Comparison of ENCODE assay signal across 9 mouse cellular contexts in genomic region chr10:120428430-120429198, GRCm38 (mm10). TPM values are rescaled to one million over a fixed set of nuclear protein-coding genes. Genes with fewer than 3 reads are reported as not detected.
DNase-seq lines count a peak whose midpoint lies in the region; ATAC-seq and TF ChIP-seq lines count a peak whose summit lies in the region.
"Had no signal": no experiment of that assay in that cellular context is flagged by ENCODE, and none has a peak within 500 bp of the region (broad histone marks: within the 10 kb centered on the region; RNA-seq: fewer than 3 reads in every experiment).

No protein-coding gene starts in this region.

- TF ChIP-seq POLR2A in lung, adult 2 months (IDR thresholded peaks at IDR 0.05; ENCODE audit: borderline replicate concordance, extremely low read depth, low read depth, low read length): no peak

- intact Hi-C loops in gastrocnemius, postnatal 14 days (cut with DNase I; ENCODE audit: low total_unique reads): no loop called here

- no peak overlapping the region for H3K4me2 ChIP-seq in midbrain, embryonic 11.5 days
- peak overlapping the region; percentile 34 for H3K4me2 ChIP-seq in intestine, embryonic 15.5 days (replicated peaks)

- no peaks in the 10 kb centered on the region for H3K27me3 ChIP-seq in midbrain, embryonic 10.5 days (ENCODE audit: low read depth, poor library complexity, severe bottlenecking)
- no peaks in the 10 kb centered on the region for H3K27me3 ChIP-seq in midbrain, embryonic 11.5 days (ENCODE audit: control insufficient read depth, insufficient read depth, low read length)
- H3K27me3 ChIP-seq in intestine, embryonic 15.5 days (replicated peaks): no peaks in the 10 kb centered on the region

- no peaks in the 10 kb centered on the region for H3K9me3 ChIP-seq in midbrain, embryonic 10.5 days (replicated peaks)
- no peaks in the 10 kb centered on the region for H3K9me3 ChIP-seq in midbrain, embryonic 11.5 days (ENCODE audit: control insufficient read depth, low read length)
- H3K9me3 ChIP-seq in intestine, embryonic 15.5 days: no peaks in the 10 kb centered on the region

- WGBS in midbrain, embryonic 10.5 days: 84% methylated on average over 33 of the region's 33 CpGs
- WGBS in midbrain, embryonic 11.5 days: 82% methylated on average over 33 of the region's 33 CpGs
- 58% methylated on average over 33 of the region's 33 CpGs for WGBS in intestine, embryonic 15.5 days
- 38% methylated on average over 33 of the region's 33 CpGs for WGBS in lung, adult 2 months

- peaks cover 34% of the 10 kb centered on the region for H3K36me3 ChIP-seq in midbrain, embryonic 10.5 days
- H3K36me3 ChIP-seq in midbrain, embryonic 11.5 days (ENCODE audit: control insufficient read depth, insufficient read depth, low read length): no peaks in the 10 kb centered on the region
- no peaks in the 10 kb centered on the region for H3K36me3 ChIP-seq in intestine, embryonic 15.5 days

- no peak overlapping the region for H3K4me3 ChIP-seq in midbrain, embryonic 10.5 days
- H3K4me3 ChIP-seq in midbrain, embryonic 11.5 days (ENCODE audit: low read depth, low read length): no peak overlapping the region
- no peak overlapping the region for H3K4me3 ChIP-seq in intestine, embryonic 15.5 days (replicated peaks)
- H3K4me3 ChIP-seq in lung, adult 2 months (replicated peaks; ENCODE audit: extremely low read depth, low read depth, low read length): peak overlapping the region; percentile 27

- no peak overlapping the region for H3K9ac ChIP-seq in midbrain, embryonic 11.5 days (ENCODE audit: low read length)
- H3K9ac ChIP-seq in intestine, embryonic 15.5 days: no peak overlapping the region

- no peak for TF ChIP-seq CTCF in lung, adult 2 months (IDR thresholded peaks at IDR 0.05; ENCODE audit: insufficient read depth, low read length)

- H3K4me1 ChIP-seq in midbrain, embryonic 10.5 days: peaks cover 46% of the 10 kb centered on the region
- peaks cover 4% of the 10 kb centered on the region; the same call in 1 of the 2 replicates for H3K4me1 ChIP-seq in midbrain, embryonic 11.5 days (ENCODE audit: control insufficient read depth, insufficient read depth, low read length)
- H3K4me1 ChIP-seq in intestine, embryonic 15.5 days (replicated peaks): peaks cover 56% of the 10 kb centered on the region
- no peaks in the 10 kb centered on the region for H3K4me1 ChIP-seq in lung, adult 2 months (ENCODE audit: control insufficient read depth, insufficient read depth, low read length)

- peak overlapping the region; percentile 46 for H3K27ac ChIP-seq in midbrain, embryonic 10.5 days (replicated peaks)
- no peak overlapping the region for H3K27ac ChIP-seq in midbrain, embryonic 11.5 days (ENCODE audit: low read depth, low read length)
- H3K27ac ChIP-seq in intestine, embryonic 15.5 days: peak overlapping the region; percentile 32

- no peak for ATAC-seq in midbrain, embryonic 11.5 days (ENCODE audit: low FRiP score)
- peak; percentile 13; the same call in 1 of the 2 replicates for ATAC-seq in intestine, embryonic 15.5 days

- DNase-seq in midbrain, embryonic 10.5 days (ENCODE audit: low spot score): no peak
- DNase-seq in midbrain, embryonic 11.5 days (ENCODE audit: low spot score, missing footprints): no peak
- DNase-seq in cerebellum, adult 9-10 months: peak; percentile 11
- DNase-seq in gastrocnemius, postnatal 14 days: peak; percentile 78
- peak; percentile 20 for DNase-seq in lung, adult 2 months
- DNase-seq in ovary, postnatal 36 days (ENCODE audit: low spot score): peak; percentile 58
- no peak for DNase-seq in MN1 (ENCODE audit: low spot score)

RNA-seq across cellular contexts. Expression of gene Hmga2, which starts 47.7 kb away (rescaled TPM):
- 28.9 and 44.4 TPM in 2 replicates for polyA plus RNA-seq in midbrain, embryonic 10.5 days (2016; fragmentation: Nextera tagmentation; extraction: Ambion mirVana)
- 22.9 and 23.2 TPM in 2 replicates for polyA plus RNA-seq in midbrain, embryonic 11.5 days (2014; fragmentation: Nextera tagmentation; extraction: Ambion mirVana)
- total RNA-seq in gastrocnemius, postnatal 14 days (2021): under 1 TPM in 1 of 2 experiments, not detected in 1; 0.06 TPM
- 33.9 and 41.2 TPM in 2 replicates for polyA plus RNA-seq in intestine, embryonic 15.5 days (2015; fragmentation: Nextera tagmentation; extraction: Ambion mirVana)
- polyA plus RNA-seq in lung, adult 2 months (2012; rRNA removed): not detected in 2 replicates
- polyA plus RNA-seq: spleen, adult 2 months had no signal

Comparison
In these comparisons a context has a peak if more than half of its experiments do, and no peak if none do; other contexts are left out.
1. DNase-seq: peak in cerebellum, adult 9-10 months (single experiment), gastrocnemius, postnatal 14 days (single experiment), lung, adult 2 months (single experiment) and ovary, postnatal 36 days (single experiment); none in midbrain, embryonic 10.5 days (single experiment), midbrain, embryonic 11.5 days (single experiment) and MN1 (single experiment).
2. RNA of gene Hmga2, which starts 47.7 kb away (polyA plus RNA-seq): 28.9 to 44.4 TPM in midbrain, embryonic 10.5 days, 33.9 to 41.2 TPM in intestine, embryonic 15.5 days and 22.9 to 23.2 TPM in midbrain, embryonic 11.5 days; not detected in lung, adult 2 months; every median in the first group is over 10 times any median in the second.